Mouse (Mus musculus): ENCODE measurements around the gene Acvr1b.

- no peak for TF ChIP-seq POLR2A (IDR thresholded peaks at IDR 0.05; ENCODE audit: borderline replicate concordance, extremely low read depth, insufficient read depth, insufficient read length, poor library complexity, severe bottlenecking)
- TF ChIP-seq CTCF (IDR thresholded peaks at IDR 0.05; ENCODE audit: borderline replicate concordance, extremely low read depth, insufficient read depth, insufficient read length): no peak
Measured at GRCm38 (mm10) chr15:101228866-101229590, 55.2 kb downstream of the Acvr1b start.
